Mouse (Mus musculus): ENCODE results near the gene Rgs16.

Rgs16 gene

GRCm38 (mm10) chr1:153740145-153740544, at the start of gene Rgs16:
TSS of gene Rgs16 (plus strand) at chr1:153740349.
- peak; percentile 86 to 91 for DNase-seq

- DNase-seq: no peak
Measured at GRCm38 (mm10) chr1:153692526-153692925, 47.6 kb upstream of the Rgs16 start.

GRCm38 (mm10) chr1:153694372-153695120, 45.6 kb upstream of the Rgs16 start:
- DNase-seq: no peak

GRCm38 (mm10) chr1:153695398-153695797, 44.8 kb upstream of the Rgs16 start:
- no peak for DNase-seq

GRCm38 (mm10) chr1:153696093-153696492, 44.1 kb upstream of the Rgs16 start:
- no peak for DNase-seq

GRCm38 (mm10) chr1:153696541-153696940, 43.6 kb upstream of the Rgs16 start:
- DNase-seq: no peak

- DNase-seq: no peak
Measured at GRCm38 (mm10) chr1:153697581-153698251, 42.4 kb upstream of the Rgs16 start.

GRCm38 (mm10) chr1:153698311-153699084, 41.7 kb upstream of the Rgs16 start:
- DNase-seq: no peak

GRCm38 (mm10) chr1:153700448-153701063, 39.6 kb upstream of the Rgs16 start:
- DNase-seq: no peak

- no peak for DNase-seq
Measured at GRCm38 (mm10) chr1:153701461-153701860, 38.7 kb upstream of the Rgs16 start.

GRCm38 (mm10) chr1:153702166-153702852, 37.8 kb upstream of the Rgs16 start:
- no peak for DNase-seq

- no peak for DNase-seq
Measured at GRCm38 (mm10) chr1:153702853-153703410, 37.2 kb upstream of the Rgs16 start.

- DNase-seq: no peak
Measured at GRCm38 (mm10) chr1:153703445-153703991, 36.6 kb upstream of the Rgs16 start.

GRCm38 (mm10) chr1:153704174-153704573, 36.0 kb upstream of the Rgs16 start:
- no peak for DNase-seq

GRCm38 (mm10) chr1:153704996-153705395, 35.2 kb upstream of the Rgs16 start:
- DNase-seq: no peak

GRCm38 (mm10) chr1:153708626-153709025, 31.5 kb upstream of the Rgs16 start:
- no peak for DNase-seq

GRCm38 (mm10) chr1:153709451-153709850, 30.7 kb upstream of the Rgs16 start:
- DNase-seq: no peak

- no peak for DNase-seq
Measured at GRCm38 (mm10) chr1:153711544-153712262, 28.4 kb upstream of the Rgs16 start.

- no peak for DNase-seq
Measured at GRCm38 (mm10) chr1:153712633-153713032, 27.5 kb upstream of the Rgs16 start.

- no peak for DNase-seq
Measured at GRCm38 (mm10) chr1:153717990-153718389, 22.2 kb upstream of the Rgs16 start.

- DNase-seq: peak; percentile 49 to 68
Measured at GRCm38 (mm10) chr1:153720935-153721334, 19.2 kb upstream of the Rgs16 start.
